ENCODE assay signal across 9 mouse cellular contexts in the genomic region with DNA sequence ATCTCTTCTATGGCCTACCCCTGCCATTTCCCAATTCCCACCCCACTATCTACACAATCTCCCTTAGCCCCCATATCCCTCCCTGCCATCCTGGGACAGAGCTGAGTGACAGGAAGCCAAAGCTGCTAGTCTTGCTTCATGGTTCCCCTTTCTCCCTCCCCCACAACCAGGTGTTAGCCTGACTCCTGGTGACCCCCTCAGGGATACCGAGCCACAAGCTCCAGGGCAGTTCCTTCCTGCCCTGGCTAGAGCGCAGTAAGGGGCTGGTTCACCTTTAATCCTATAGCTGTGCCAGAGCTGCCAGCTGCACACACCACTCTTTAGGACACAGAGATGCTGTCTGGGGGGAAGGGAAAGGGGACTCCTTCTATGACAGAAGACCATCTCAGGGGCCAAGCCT. TPM values are rescaled to one million over a fixed set of nuclear protein-coding genes. Genes with fewer than 3 reads are reported as not detected.
A peak's percentile ranks its signal among the peaks of the same experiment; 100 is the strongest.
DNase-seq lines count a peak whose midpoint lies in the region; ATAC-seq and TF ChIP-seq lines count a peak whose summit lies in the region.
"Had no signal": no experiment of that assay in that cellular context is flagged by ENCODE, and none has a peak within 500 bp of the region (broad histone marks: within the 10 kb centered on the region; RNA-seq: fewer than 3 reads in every experiment).

No protein-coding gene starts in this region.

- H3K27ac ChIP-seq in lung, embryonic 14.5 days (ENCODE audit: low read depth) = no peak overlapping the region
- H3K27ac ChIP-seq in forebrain, embryonic 12.5 days = peak overlapping the region; percentile 84; the same call in 1 of the 2 replicates
- H3K27ac ChIP-seq in limb, embryonic 10.5 days = peak overlapping the region; percentile 88

- intact Hi-C loops in left cerebral cortex, postnatal 10 days (cut with DNase I) = no loop called here
- intact Hi-C loops in gastrocnemius, postnatal 14 days (cut with DNase I; ENCODE audit: low total_unique reads) = no loop called here

- H3K9me3 ChIP-seq in lung, embryonic 14.5 days (ENCODE audit: low read depth, low read length) = no peaks in the 10 kb centered on the region
- H3K9me3 ChIP-seq in forebrain, embryonic 12.5 days = no peaks in the 10 kb centered on the region
- H3K9me3 ChIP-seq in limb, embryonic 10.5 days (replicated peaks) = no peaks in the 10 kb centered on the region

- peaks cover 13% of the 10 kb centered on the region for H3K4me1 ChIP-seq in lung, embryonic 14.5 days (ENCODE audit: insufficient read depth)
- H3K4me1 ChIP-seq in forebrain, embryonic 12.5 days = peaks cover 33% of the 10 kb centered on the region
- H3K4me1 ChIP-seq in limb, embryonic 10.5 days = peaks cover 25% of the 10 kb centered on the region

- H3K27me3 ChIP-seq in lung, embryonic 14.5 days (ENCODE audit: insufficient read depth, low read length) = no peaks in the 10 kb centered on the region
- H3K27me3 ChIP-seq in forebrain, embryonic 12.5 days = no peaks in the 10 kb centered on the region
- no peaks in the 10 kb centered on the region for H3K27me3 ChIP-seq in limb, embryonic 10.5 days (ENCODE audit: low read depth, poor library complexity, severe bottlenecking)
- H3K27me3 ChIP-seq in splenic B cell, adult 2 months (ENCODE audit: control insufficient read depth, insufficient read depth, low read length, poor library complexity, severe bottlenecking) = no peaks in the 10 kb centered on the region

- no peak for TF ChIP-seq CTCF in lung, embryonic 14.5 days (IDR thresholded peaks at IDR 0.05; ENCODE audit: low read depth)

- no peak for DNase-seq in lung, embryonic 14.5 days
- DNase-seq in lung, postnatal 36 days = no peak
- DNase-seq in limb, embryonic 10.5 days (ENCODE audit: low spot score) = no peak
- DNase-seq in splenic B cell, adult 2 months (ENCODE audit: low read depth, low spot score) = peak; percentile 15
- DNase-seq in left cerebral cortex, postnatal 10 days (ENCODE audit: extremely low spot score in 1 of 2, low spot score in 2 of 2) = no peak
- no peak for DNase-seq in gastrocnemius, postnatal 25 days
- DNase-seq in gastrocnemius, postnatal 14 days = no peak

- H3K9ac ChIP-seq in lung, embryonic 14.5 days = peak overlapping the region; percentile 20
- peak overlapping the region; percentile 70; the same call in 1 of the 2 replicates for H3K9ac ChIP-seq in forebrain, embryonic 12.5 days

- no peak for ATAC-seq in lung, embryonic 14.5 days (ENCODE audit: insufficient read depth)
- peak; percentile 10; the same call in 1 of the 2 replicates for ATAC-seq in forebrain, embryonic 12.5 days (ENCODE audit: low FRiP score)

- H3K4me3 ChIP-seq in lung, embryonic 14.5 days (ENCODE audit: low read depth, low read length) = peak overlapping the region; percentile 33
- peak overlapping the region; percentile 53 for H3K4me3 ChIP-seq in forebrain, embryonic 12.5 days (replicated peaks)
- H3K4me3 ChIP-seq in limb, embryonic 10.5 days = peak overlapping the region; percentile 55

- peak overlapping the region; percentile 67 for H3K4me2 ChIP-seq in lung, embryonic 14.5 days
- peak overlapping the region; percentile 80 for H3K4me2 ChIP-seq in forebrain, embryonic 12.5 days

- no peaks in the 10 kb centered on the region for H3K36me3 ChIP-seq in lung, embryonic 14.5 days (ENCODE audit: insufficient read depth)
- H3K36me3 ChIP-seq in forebrain, embryonic 12.5 days (replicated peaks) = no peaks in the 10 kb centered on the region
- H3K36me3 ChIP-seq in limb, embryonic 10.5 days = 0 out of 2 replicates have a peak, but pooled peaks cover 3% of the 10 kb centered on the region
- H3K36me3 ChIP-seq in splenic B cell, adult 2 months (ENCODE audit: control insufficient read depth, insufficient read depth, low read length, poor library complexity, severe bottlenecking) = no peaks in the 10 kb centered on the region; the same call in 1 of the 2 replicates

- WGBS in lung, embryonic 14.5 days = 57% methylated on average over 2 of the region's 2 CpGs
- 75% methylated on average over 2 of the region's 2 CpGs for WGBS in forebrain, embryonic 12.5 days
- WGBS in limb, embryonic 10.5 days = 67% methylated on average over 2 of the region's 2 CpGs

RNA-seq across cellular contexts. Expression of gene Tvp23a, which starts 0.6 kb away (rescaled TPM):
- 11.0 and 11.4 TPM in 2 replicates for polyA plus RNA-seq in lung, embryonic 14.5 days (2014; fragmentation: Nextera tagmentation; extraction: Ambion mirVana)
- 35.0 and 36.8 TPM in 2 replicates for polyA plus RNA-seq in forebrain, embryonic 12.5 days (2016; fragmentation: Nextera tagmentation; extraction: Ambion mirVana)
- polyA plus RNA-seq in limb, embryonic 10.5 days (2016; fragmentation: Nextera tagmentation; extraction: Ambion mirVana) = 15.9 and 22.7 TPM in 2 replicates
- total RNA-seq in left cerebral cortex, postnatal 10 days (2021) = 10 to 100 TPM; 38.5 to 39.7 TPM
- under 1 TPM; 0.36 to 0.40 TPM for total RNA-seq in gastrocnemius, postnatal 25 days (2021)
- under 1 TPM; 0.69 to 0.80 TPM for total RNA-seq in gastrocnemius, postnatal 14 days (2021)

RNA-seq across cellular contexts. Expression of gene Ciita, which starts 32.1 kb away (rescaled TPM):
- 0.25 and 0.51 TPM in 2 replicates for polyA plus RNA-seq in lung, embryonic 14.5 days (2014; fragmentation: Nextera tagmentation; extraction: Ambion mirVana)
- polyA plus RNA-seq in forebrain, embryonic 12.5 days (2016; fragmentation: Nextera tagmentation; extraction: Ambion mirVana) = 0.32 and 0.42 TPM in 2 replicates
- 0.09 and 0.19 TPM in 2 replicates for polyA plus RNA-seq in limb, embryonic 10.5 days (2016; fragmentation: Nextera tagmentation; extraction: Ambion mirVana)
- not detected for total RNA-seq in left cerebral cortex, postnatal 10 days (2021)
- total RNA-seq in gastrocnemius, postnatal 25 days (2021) = under 1 TPM; 0.11 to 0.13 TPM
- total RNA-seq in gastrocnemius, postnatal 14 days (2021) = under 1 TPM; 0.14 to 0.22 TPM

RNA-seq across cellular contexts. Expression of gene Nubp1, which starts 36.0 kb away (rescaled TPM):
- 82.8 and 83.6 TPM in 2 replicates for polyA plus RNA-seq in lung, embryonic 14.5 days (2014; fragmentation: Nextera tagmentation; extraction: Ambion mirVana)
- 54.3 and 57.9 TPM in 2 replicates for polyA plus RNA-seq in forebrain, embryonic 12.5 days (2016; fragmentation: Nextera tagmentation; extraction: Ambion mirVana)
- polyA plus RNA-seq in limb, embryonic 10.5 days (2016; fragmentation: Nextera tagmentation; extraction: Ambion mirVana) = 92.0 and 94.8 TPM in 2 replicates
- total RNA-seq in left cerebral cortex, postnatal 10 days (2021) = 10 to 100 TPM; 14.0 to 16.8 TPM
- total RNA-seq in gastrocnemius, postnatal 25 days (2021) = 1 to 10 TPM; 6.3 to 6.6 TPM
- total RNA-seq in gastrocnemius, postnatal 14 days (2021) = 1 to 10 TPM; 6.5 to 6.9 TPM

RNA-seq across cellular contexts. Expression of gene Tekt5, which starts 52.5 kb away (rescaled TPM):
- 0.67 and 1.2 TPM in 2 replicates for polyA plus RNA-seq in lung, embryonic 14.5 days (2014; fragmentation: Nextera tagmentation; extraction: Ambion mirVana)
- polyA plus RNA-seq in forebrain, embryonic 12.5 days (2016; fragmentation: Nextera tagmentation; extraction: Ambion mirVana) = 0.14 and 0.18 TPM in 2 replicates
- not detected in 2 replicates for polyA plus RNA-seq in limb, embryonic 10.5 days (2016; fragmentation: Nextera tagmentation; extraction: Ambion mirVana)
- 1 to 10 TPM; 7.3 to 7.7 TPM for total RNA-seq in left cerebral cortex, postnatal 10 days (2021)
- not detected for total RNA-seq in gastrocnemius, postnatal 25 days (2021)
- under 1 TPM in 1 of 2 experiments, not detected in 1; 0.18 TPM for total RNA-seq in gastrocnemius, postnatal 14 days (2021)
- total RNA-seq: adrenal gland, postnatal 25 days had no signal

Comparison
In these comparisons a context has a peak if more than half of its experiments do, and no peak if none do; other contexts are left out.
1. RNA of gene Tvp23a, which starts 0.6 kb away (total RNA-seq): 38.5 to 39.7 TPM in left cerebral cortex, postnatal 10 days; 0.69 to 0.80 TPM in gastrocnemius, postnatal 14 days and 0.36 to 0.40 TPM in gastrocnemius, postnatal 25 days; every median in the first group is over 10 times any median in the second.
2. Peak in every context shown above with its lines, with median percentiles within 50 percentile points of each other: H3K4me3 ChIP-seq.